Mouse (Mus musculus): ENCODE measurements around the gene Fxyd6. TPM values are rescaled to one million over a fixed set of nuclear protein-coding genes. Genes with fewer than 3 reads are reported as not detected.

The Fxyd6 gene
- 662 and 723 TPM in 2 replicates for polyA plus RNA-seq (2015; fragmentation: Nextera tagmentation; extraction: Ambion mirVana)

DNA sequence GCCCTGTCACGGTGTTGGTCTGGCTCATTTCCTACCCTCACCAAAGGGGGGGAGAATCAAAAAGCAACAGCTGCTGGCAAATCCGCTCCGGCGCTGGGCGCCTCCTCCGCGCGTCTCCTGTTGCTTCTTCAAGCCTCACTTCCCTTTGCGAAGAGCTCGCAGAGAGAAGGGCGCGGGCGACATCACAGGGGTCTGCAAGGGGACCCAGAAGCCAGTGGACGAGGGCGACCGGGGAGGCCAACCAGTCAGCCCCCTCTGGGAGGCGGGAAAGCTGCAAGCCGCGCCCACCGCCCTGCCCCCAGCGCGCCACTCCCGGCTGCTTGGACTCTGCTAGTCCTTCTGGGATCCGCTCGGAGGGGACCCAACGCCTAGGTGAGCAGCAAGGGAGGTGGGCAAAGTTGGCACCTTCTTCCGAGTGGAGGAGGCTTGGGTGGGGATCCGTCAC is at the start of gene Fxyd6:
Fxyd6 (plus strand) TSS at position 69 of the 445 bp plus-strand sequence.

DNA sequence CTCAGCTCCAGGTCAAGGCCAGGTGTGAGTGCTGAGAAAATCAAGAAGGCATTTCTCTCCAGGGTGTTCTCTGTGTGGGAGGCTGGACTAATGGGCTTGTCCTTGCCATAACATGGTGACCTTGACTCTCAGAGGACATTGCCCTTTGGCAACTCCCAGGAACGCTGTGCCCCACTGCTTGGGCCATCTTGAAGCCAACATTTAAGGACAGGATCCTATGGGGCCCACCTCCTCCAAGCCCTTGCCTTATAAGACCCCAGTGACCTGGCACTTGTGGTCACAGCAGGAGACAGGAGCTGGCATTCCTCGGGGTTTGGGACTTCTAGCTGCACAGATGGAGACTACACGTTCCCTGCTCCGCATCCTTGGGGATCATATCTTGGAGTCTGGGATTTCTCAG is 29.4 kb downstream of the Fxyd6 start, which contains the start of gene Fxyd2:
Fxyd2 (plus strand) TSS at position 236 of the 400 bp plus-strand sequence.

DNA sequence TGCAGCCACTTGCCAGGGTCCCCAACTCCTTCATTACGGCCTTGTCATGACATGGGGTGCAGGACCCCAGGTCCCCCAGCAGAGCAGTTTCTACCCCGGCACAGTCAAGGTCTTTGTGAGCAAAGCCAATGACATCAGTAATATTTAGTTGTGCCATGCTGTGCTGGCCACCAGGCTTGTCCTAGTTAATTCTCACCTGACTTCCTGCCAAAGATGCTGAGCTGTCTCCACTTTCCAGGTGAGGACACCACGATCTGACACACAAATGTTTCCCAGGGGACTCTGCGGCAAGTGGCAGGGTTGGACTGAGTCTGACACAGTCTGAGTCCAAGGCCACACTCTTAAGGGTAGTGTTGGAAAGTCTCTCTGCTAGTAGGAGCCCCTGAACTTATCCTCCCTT is 56.5 kb downstream of the Fxyd6 start, which contains the start of gene Dscaml1:
Dscaml1 (plus strand) TSS at position 173 of the 400 bp plus-strand sequence.

Other genes starting within 250 kb of the Fxyd6 start
- 2.3 TPM in 2 replicates for gene Scn4b, start 231.8 kb upstream of the Fxyd6 start, polyA plus RNA-seq (2015; fragmentation: Nextera tagmentation; extraction: Ambion mirVana)
- not detected in 2 replicates for gene BC049352, start 188.2 kb upstream of the Fxyd6 start, polyA plus RNA-seq (2015; fragmentation: Nextera tagmentation; extraction: Ambion mirVana)
- not detected in 2 replicates for gene Tmprss4, start 166.1 kb upstream of the Fxyd6 start, polyA plus RNA-seq (2015; fragmentation: Nextera tagmentation; extraction: Ambion mirVana)
- 1.3 and 1.5 TPM in 2 replicates for gene Il10ra, start 101.0 kb upstream of the Fxyd6 start, polyA plus RNA-seq (2015; fragmentation: Nextera tagmentation; extraction: Ambion mirVana)
- not detected in 2 replicates for gene Tmprss13, start 51.1 kb upstream of the Fxyd6 start, polyA plus RNA-seq (2015; fragmentation: Nextera tagmentation; extraction: Ambion mirVana)
- 19.8 and 23.6 TPM in 2 replicates for gene Fxyd2, start 29.5 kb downstream of the Fxyd6 start, polyA plus RNA-seq (2015; fragmentation: Nextera tagmentation; extraction: Ambion mirVana)
- 12.1 and 15.4 TPM in 2 replicates for gene Dscaml1, start 56.4 kb downstream of the Fxyd6 start, polyA plus RNA-seq (2015; fragmentation: Nextera tagmentation; extraction: Ambion mirVana)